Mouse (Mus musculus) stomach, postnatal 0 days (tissue): ENCODE measurements at regions not wholly inside any gene's neighbourhood (a gene's known extent, or its start where the extent isn't known, plus 50 kb on each side); places are given as distances from the start of the nearest gene placed in this dataset.

Experiments
- CTCF ChIP-seq: IDR thresholded peaks from 2 replicates; pipeline ENCODE4 v1.5.1; 2016; ENCODE audit warnings: antibody characterized with exemption, low read depth, mild to moderate bottlenecking, moderate library complexity
- EP300 ChIP-seq: optimal IDR thresholded peaks from 2 replicates; pipeline ENCODE3; 2016; ENCODE audit warnings: antibody characterized with exemption

DNA sequence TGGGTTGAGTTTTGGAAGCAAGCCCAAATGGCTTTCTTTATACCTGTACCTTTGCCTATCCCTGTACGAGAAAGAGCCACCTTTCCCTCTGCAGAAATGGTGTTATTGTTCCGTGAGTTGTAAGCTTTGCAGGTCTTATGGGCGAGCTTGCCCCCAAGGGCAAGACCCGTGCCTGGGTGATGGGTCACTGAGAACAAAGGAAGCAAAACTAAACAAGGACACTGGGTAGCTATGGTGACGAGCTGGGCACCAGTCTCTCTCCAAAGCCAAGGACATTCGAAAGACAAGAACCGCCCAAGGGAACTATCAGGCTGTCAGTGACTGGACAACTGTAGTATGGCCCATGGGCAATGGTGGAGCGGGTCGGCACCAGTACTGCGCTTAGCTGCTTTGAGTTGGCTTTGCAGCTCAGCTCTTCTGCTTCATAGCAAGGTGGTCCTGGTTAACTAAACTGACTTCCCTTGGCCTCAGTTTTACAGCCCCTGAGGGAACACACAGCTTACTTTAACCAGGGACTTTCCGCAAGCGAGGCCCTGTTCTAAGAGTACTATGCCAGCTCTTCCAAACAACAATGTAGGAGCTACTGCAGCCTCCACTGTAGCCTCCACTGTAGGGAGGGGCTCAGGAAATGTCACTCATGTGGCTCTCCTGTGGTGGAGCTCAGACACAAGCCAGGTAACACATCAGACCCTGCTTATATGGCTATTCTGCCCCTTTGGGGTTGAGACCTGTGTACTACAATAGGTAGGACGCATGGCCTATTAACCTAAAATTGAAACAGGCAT lies 124.1 kb downstream of the Sp3 start:
- TF ChIP-seq CTCF (no peak), EP300 (no peak)
